Mouse (Mus musculus): ENCODE results near the gene Tmem212. TPM values are rescaled to one million over a fixed set of nuclear protein-coding genes. Genes with fewer than 3 reads are reported as not detected.
A peak's percentile ranks its signal among the peaks of the same experiment; 100 is the strongest.
"Not testable (repeated sequence)": the region's sequence is repeated elsewhere in the genome, so short reads cannot be mapped to it uniquely, and the experiment has no call there.

Gene Tmem212
- 2.7 and 4.3 TPM in 2 replicates for total RNA-seq (2014; rRNA removed)
- polyA plus RNA-seq (2015; fragmentation: Nextera tagmentation; extraction: Ambion mirVana): 3.0 and 4.7 TPM in 2 replicates

- TF ChIP-seq CTCF (IDR thresholded peaks at IDR 0.05; ENCODE audit: low read depth): no peak
- Histone ChIP-seq H3K4me2 (ENCODE audit: low read depth) (no peak within 1 kb of the TSS), H3K4me3 (ENCODE audit: low read depth, low read length) (no peak within 1 kb of the TSS), H3K9me3 (ENCODE audit: low read length) (no peaks in the 10 kb centered on the region), H3K36me3 (ENCODE audit: insufficient read depth) (no peaks in the 10 kb centered on the region), H3K9ac (no peak within 1 kb of the TSS), H3K27ac (ENCODE audit: low read depth, low read length) (no peak within 1 kb of the TSS), H3K4me1 (ENCODE audit: insufficient read depth) (no peaks in the 10 kb centered on the region), H3K27me3 (ENCODE audit: insufficient read depth, low read length) (no peaks in the 10 kb centered on the region)
- DNase-seq (no peak), ATAC-seq (no peak)
- WGBS: 61% methylated on average over 8 of the region's 8 CpGs
These were observed at the start of gene Tmem212 for GRCm38 (mm10) chr3:27896318-27896892. TSS of gene Tmem212 (minus strand) at chr3:27896368.

- H3K27ac ChIP-seq (ENCODE audit: low read depth, low read length); H3K9me3 ChIP-seq (ENCODE audit: low read length); H3K4me2 ChIP-seq (ENCODE audit: low read depth); H3K9ac ChIP-seq; H3K27me3 ChIP-seq (ENCODE audit: insufficient read depth, low read length); H3K36me3 ChIP-seq (ENCODE audit: insufficient read depth); ATAC-seq; DNase-seq; H3K4me3 ChIP-seq (ENCODE audit: low read depth, low read length); H3K4me1 ChIP-seq (ENCODE audit: insufficient read depth): not testable (repeated sequence)
- WGBS: 83% methylated on average over 2 of the region's 2 CpGs
These were observed 49.2 kb upstream of the Tmem212 start for GRCm38 (mm10) chr3:27945397-27945796.

GRCm38 (mm10) chr3:27942991-27943390 lies 46.8 kb upstream of the Tmem212 start:
- Histone ChIP-seq H3K4me2 (ENCODE audit: low read depth) (no peak overlapping the region), H3K9ac (no peak overlapping the region), H3K27ac (ENCODE audit: low read depth, low read length) (no peak overlapping the region), H3K4me3 (ENCODE audit: low read depth, low read length) (no peak overlapping the region), H3K4me1 (ENCODE audit: insufficient read depth) (no peaks in the 10 kb centered on the region), H3K9me3 (ENCODE audit: low read length) (no peaks in the 10 kb centered on the region), H3K27me3 (ENCODE audit: insufficient read depth, low read length) (peaks cover 8% of the 10 kb centered on the region), H3K36me3 (ENCODE audit: insufficient read depth) (no peaks in the 10 kb centered on the region)
- no peak for TF ChIP-seq CTCF (IDR thresholded peaks at IDR 0.05; ENCODE audit: low read depth)
- no peak for ATAC-seq
- WGBS: 81% methylated on average over 7 of the region's 7 CpGs
- no peak for DNase-seq

- Histone ChIP-seq H3K27me3 (ENCODE audit: insufficient read depth, low read length) (peaks cover 8% of the 10 kb centered on the region), H3K4me3 (ENCODE audit: low read depth, low read length) (no peak overlapping the region), H3K4me1 (ENCODE audit: insufficient read depth) (no peaks in the 10 kb centered on the region), H3K27ac (ENCODE audit: low read depth, low read length) (no peak overlapping the region), H3K9ac (no peak overlapping the region), H3K36me3 (ENCODE audit: insufficient read depth) (no peaks in the 10 kb centered on the region), H3K9me3 (ENCODE audit: low read length) (no peaks in the 10 kb centered on the region), H3K4me2 (ENCODE audit: low read depth) (no peak overlapping the region)
- 90% methylated on average over 3 of the region's 3 CpGs for WGBS
- DNase-seq: no peak
- no peak for ATAC-seq
- TF ChIP-seq CTCF (IDR thresholded peaks at IDR 0.05; ENCODE audit: low read depth): no peak
These were observed 45.5 kb upstream of the Tmem212 start for GRCm38 (mm10) chr3:27941634-27942033.

GRCm38 (mm10) chr3:27938381-27939323 lies 42.5 kb upstream of the Tmem212 start, which contains the start of gene Pld1:
TSS of gene Pld1 (plus strand) at chr3:27938695.
- peak within 1 kb of the TSS; percentile 42 for H3K4me3 ChIP-seq (ENCODE audit: low read depth, low read length)
- peak within 1 kb of the TSS; percentile 42; the same call in 1 of the 2 replicates for H3K9ac ChIP-seq
- H3K4me1 ChIP-seq (ENCODE audit: insufficient read depth): no peaks in the 10 kb centered on the region
- peaks cover 8% of the 10 kb centered on the region for H3K27me3 ChIP-seq (ENCODE audit: insufficient read depth, low read length)
- H3K27ac ChIP-seq (ENCODE audit: low read depth, low read length): no peak within 1 kb of the TSS
- no peak for TF ChIP-seq CTCF (IDR thresholded peaks at IDR 0.05; ENCODE audit: low read depth)
- no peaks in the 10 kb centered on the region for H3K36me3 ChIP-seq (ENCODE audit: insufficient read depth)
- DNase-seq: peak; percentile 29
- H3K4me2 ChIP-seq (ENCODE audit: low read depth): peak within 1 kb of the TSS; percentile 97
- peak; percentile 79 for ATAC-seq
- 1% methylated on average over 60 of the region's 68 CpGs for WGBS
- no peaks in the 10 kb centered on the region for H3K9me3 ChIP-seq (ENCODE audit: low read length)

GRCm38 (mm10) chr3:27937144-27938110 lies 41.3 kb upstream of the Tmem212 start:
- no peak for TF ChIP-seq CTCF (IDR thresholded peaks at IDR 0.05; ENCODE audit: low read depth)
- no peaks in the 10 kb centered on the region for H3K4me1 ChIP-seq (ENCODE audit: insufficient read depth)

More at GRCm38 (mm10) chr3:27937144-27938110, 41.3 kb upstream of the Tmem212 start:
- no peak overlapping the region for H3K4me2 ChIP-seq (ENCODE audit: low read depth)
- no peak overlapping the region for H3K27ac ChIP-seq (ENCODE audit: low read depth, low read length)
- no peak overlapping the region for H3K9ac ChIP-seq
- no peaks in the 10 kb centered on the region for H3K36me3 ChIP-seq (ENCODE audit: insufficient read depth)
- peaks cover 8% of the 10 kb centered on the region for H3K27me3 ChIP-seq (ENCODE audit: insufficient read depth, low read length)
- H3K9me3 ChIP-seq (ENCODE audit: low read length): no peaks in the 10 kb centered on the region
- H3K4me3 ChIP-seq (ENCODE audit: low read depth, low read length): no peak overlapping the region
- ATAC-seq: no peak
- no peak for DNase-seq
- WGBS: 79% methylated on average over 13 of the region's 13 CpGs

All from forebrain, postnatal 0 days (tissue).